Mouse (Mus musculus): Measurements from ENCODE around the gene Csf2rb2.
A peak's percentile ranks its signal among the peaks of the same experiment; 100 is the strongest.

DNA sequence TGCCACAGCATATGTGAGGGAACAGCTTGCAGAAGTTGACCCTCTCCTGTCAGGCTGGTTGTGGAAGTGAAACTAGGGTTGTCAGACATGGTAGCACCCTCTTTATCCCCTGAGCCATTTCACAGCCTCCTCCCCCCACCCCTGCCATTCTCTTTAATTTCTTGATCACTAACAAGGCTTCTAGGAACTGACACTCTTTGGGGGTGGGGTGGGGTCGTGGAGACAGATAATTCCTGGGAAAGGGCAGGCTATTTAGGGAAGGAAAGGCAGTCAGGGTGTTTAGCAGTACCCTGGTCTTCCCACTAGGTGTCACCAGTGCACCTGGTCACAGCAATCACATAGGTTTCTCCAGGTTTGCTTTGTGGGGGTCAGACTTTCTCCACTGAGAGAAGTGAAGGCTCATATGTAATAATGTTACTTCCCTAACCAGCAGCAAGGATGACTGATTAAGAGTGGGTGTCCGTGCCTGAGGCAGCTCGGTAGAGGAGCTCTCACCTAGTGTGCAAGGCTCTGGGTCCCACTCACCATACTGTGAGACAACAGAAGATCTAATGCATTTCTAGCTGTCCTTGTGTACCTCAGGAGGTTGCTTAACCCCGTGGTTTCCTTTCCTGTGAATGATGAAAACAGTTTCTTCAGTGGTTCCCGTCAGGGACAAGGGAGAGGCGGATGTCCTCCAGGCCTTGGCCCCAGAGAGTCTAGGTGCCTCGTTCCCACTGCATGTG is 48.0 kb downstream of the Csf2rb2 start:
- TF ChIP-seq CTCF (conservative IDR thresholded peaks at IDR 0.05; ENCODE audit: insufficient read depth, insufficient read length, low read depth, low read length) = peak; percentile 91
- no peak for TF ChIP-seq POLR2A (IDR thresholded peaks at IDR 0.05; ENCODE audit: low read depth, low read length)

Measured in kidney, adult 2 months (tissue).